ENCODE assay signal across 9 mouse cellular contexts in the genomic region with DNA sequence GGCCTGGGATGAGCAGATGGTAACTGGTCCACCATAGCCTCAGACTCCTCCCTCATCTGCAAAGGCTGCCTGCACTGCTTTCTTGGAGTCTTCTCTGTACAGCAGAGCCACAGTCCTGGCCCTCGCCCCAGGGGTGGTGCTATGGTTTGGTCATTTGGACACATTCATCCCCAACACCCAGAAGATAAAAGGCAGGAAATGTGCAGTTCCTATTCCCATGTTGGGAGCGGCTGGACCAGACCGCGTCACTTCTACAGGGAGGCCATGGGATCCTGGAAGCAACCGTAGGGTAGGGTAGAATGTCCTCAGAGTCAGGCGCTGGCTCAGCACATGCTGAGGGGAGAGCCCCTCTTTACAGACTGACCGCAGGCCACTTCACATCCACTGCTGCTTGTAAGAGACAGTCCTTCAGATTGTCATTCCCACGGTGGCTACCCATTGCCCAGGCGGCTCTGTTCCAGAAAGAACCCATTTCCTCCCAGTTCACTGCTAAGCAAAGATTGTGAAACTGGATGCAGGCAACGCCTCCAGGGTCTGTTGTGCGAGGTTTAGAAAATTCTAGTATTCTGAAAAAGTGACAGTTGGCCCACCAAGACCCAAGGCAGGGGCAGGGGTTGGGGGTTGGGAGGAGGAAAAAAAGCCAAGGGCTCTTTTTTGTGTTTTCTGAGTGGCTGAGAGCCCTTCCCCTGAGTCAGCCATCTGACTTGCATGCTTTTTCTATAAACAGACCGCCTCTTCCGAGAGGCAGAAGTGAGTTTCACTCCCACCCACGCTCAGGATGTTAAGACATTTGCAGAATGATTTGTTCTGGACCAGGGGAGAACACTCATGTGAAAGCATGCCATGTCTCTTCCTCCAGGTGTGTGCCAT. TPM values are rescaled to one million over a fixed set of nuclear protein-coding genes. Genes with fewer than 3 reads are reported as not detected.
DNase-seq lines count a peak whose midpoint lies in the region; ATAC-seq and TF ChIP-seq lines count a peak whose summit lies in the region.
"Had no signal": no experiment of that assay in that cellular context is flagged by ENCODE, and none has a peak within 500 bp of the region (broad histone marks: within the 10 kb centered on the region; RNA-seq: fewer than 3 reads in every experiment).

No protein-coding gene starts in this region.

- 0 out of 2 replicates have a peak overlapping the region, but pooled peaks have one; percentile 8 for H3K9ac ChIP-seq in heart, embryonic 13.5 days
- H3K9ac ChIP-seq: limb, embryonic 12.5 days had no signal

- no peaks in the 10 kb centered on the region for H3K79me3 ChIP-seq in C2C12 (ENCODE audit: low read depth)

- peak overlapping the region; percentile 44 for H3ac ChIP-seq in C2C12 (ENCODE audit: control insufficient read depth, insufficient read length, low read depth)

- H3K36me3 ChIP-seq in C2C12 (ENCODE audit: control insufficient read depth, insufficient read depth), result no peaks in the 10 kb centered on the region
- H3K36me3 ChIP-seq in heart, embryonic 13.5 days, result no peaks in the 10 kb centered on the region
- H3K36me3 ChIP-seq: limb, embryonic 12.5 days had no signal

- WGBS in heart, embryonic 13.5 days, result 56% methylated on average over 14 of the region's 14 CpGs

- peak overlapping the region; percentile 1 for H3K4me2 ChIP-seq in heart, embryonic 13.5 days
- H3K4me2 ChIP-seq: limb, embryonic 12.5 days had no signal

- H3K27me3 ChIP-seq in C2C12 (ENCODE audit: control insufficient read depth, insufficient read depth, insufficient read length), result no peaks in the 10 kb centered on the region
- H3K27me3 ChIP-seq in heart, embryonic 13.5 days (replicated peaks), result no peaks in the 10 kb centered on the region

- no peak for TF ChIP-seq CTCF in C2C12 (IDR thresholded peaks at IDR 0.05; ENCODE audit: control insufficient read depth, insufficient read depth, insufficient read length)

- peak overlapping the region; percentile 63 for H3K27ac ChIP-seq in heart, embryonic 13.5 days (replicated peaks)
- H3K27ac ChIP-seq: limb, embryonic 12.5 days had no signal

- ATAC-seq in common myeloid progenitor, adult 5-6 weeks (replicated peaks; ENCODE audit: low read depth, poor library complexity, severe bottlenecking), result 0 out of 2 replicates have a peak, but pooled peaks have one; percentile 21
- ATAC-seq in heart, embryonic 13.5 days (ENCODE audit: extremely low read depth, insufficient number of reproducible peaks, low FRiP score, low TSS enrichment), result peak; percentile 22; the same call in 1 of the 2 replicates
- ATAC-seq in megakaryocyte progenitor cell, adult 5-6 weeks (replicated peaks; ENCODE audit: poor library complexity), result peak; percentile 47; the same call in 1 of the 2 replicates
- ATAC-seq in monocyte, adult 5-6 weeks (replicated peaks; ENCODE audit: insufficient number of reproducible peaks, low FRiP score, low TSS enrichment, poor library complexity, severe bottlenecking), result no peak
- ATAC-seq in megakaryocyte-erythroid progenitor cell, adult 5-6 weeks (replicated peaks; ENCODE audit: low FRiP score, low TSS enrichment, poor library complexity, severe bottlenecking), result no peak

- peak; percentile 53 to 68 for DNase-seq in kidney, postnatal 4 days
- DNase-seq in testis, postnatal 10 days (ENCODE audit: low spot score), result no peak

- peak overlapping the region; percentile 8 for H3K4me3 ChIP-seq in C2C12 (ENCODE audit: insufficient read depth, poor library complexity, severe bottlenecking)
- no peak overlapping the region for H3K4me3 ChIP-seq in heart, embryonic 13.5 days
- H3K4me3 ChIP-seq: limb, embryonic 12.5 days had no signal

- no peaks in the 10 kb centered on the region for H3K9me3 ChIP-seq in heart, embryonic 13.5 days
- H3K9me3 ChIP-seq: limb, embryonic 12.5 days had no signal

- H3K4me1 ChIP-seq in heart, embryonic 13.5 days, result peaks cover 84% of the 10 kb centered on the region

- no peaks in the 10 kb centered on the region for H3K79me2 ChIP-seq in C2C12 (ENCODE audit: control insufficient read depth, insufficient read depth)

TF ChIP-seq in C2C12, 6 proteins besides CTCF, POLR2A, EP300 and RAD21:
- TF ChIP-seq USF1 (IDR thresholded peaks at IDR 0.05; ENCODE audit: low read depth) (no peak), CEBPB (IDR thresholded peaks at IDR 0.05; ENCODE audit: low read depth) (peak; percentile 58)

RNA-seq across cellular contexts. Expression of gene Chrna1, which starts 12.3 kb away (rescaled TPM):
- 105 TPM for polyA plus RNA-seq in C2C12 (2012; fragmentation: generic; extraction: Trizol)
- not detected in 2 replicates for total RNA-seq in common myeloid progenitor, adult 5-6 weeks (2017)
- polyA plus RNA-seq in heart, embryonic 13.5 days (2015; fragmentation: Nextera tagmentation; extraction: Ambion mirVana), result 0.15 and 0.37 TPM in 2 replicates
- total RNA-seq in megakaryocyte progenitor cell, adult 5-6 weeks (2015), result 0.02 TPM in 1 of 2 replicates, not detected in the other
- total RNA-seq in megakaryocyte progenitor cell, adult 5-6 weeks (2017), result not detected in 2 replicates
- not detected in 3 replicates for total RNA-seq in monocyte, adult 5-6 weeks (2017)
- total RNA-seq in megakaryocyte-erythroid progenitor cell, adult 5-6 weeks (2014; fragmentation: Nextera tagmentation), result 0.28 TPM in 1 of 2 replicates, not detected in the other
- total RNA-seq in megakaryocyte-erythroid progenitor cell, adult 5-6 weeks (2017), result not detected in 2 replicates

Comparison
In these comparisons a context has a peak if more than half of its experiments do, and no peak if none do; other contexts are left out.
1. ATAC-seq: peak in common myeloid progenitor, adult 5-6 weeks (single experiment), heart, embryonic 13.5 days (single experiment) and megakaryocyte progenitor cell, adult 5-6 weeks (single experiment); none in monocyte, adult 5-6 weeks (single experiment) and megakaryocyte-erythroid progenitor cell, adult 5-6 weeks (single experiment).